Mouse (Mus musculus) ES-Bruce4 (cell line): ENCODE data around the gene Zfp654.

Experiments
- CTCF ChIP-seq: IDR thresholded peaks from one replicate; pipeline ENCODE4 v1.8.1; 2011; ENCODE audit warnings: low read depth, low read length
- EP300 ChIP-seq: IDR thresholded peaks from 2 replicates; pipeline ENCODE4 v1.6.1; 2011; ENCODE audit warnings: low read depth, low read length; ENCODE audit not compliant: insufficient read depth
- POLR2A ChIP-seq: IDR thresholded peaks from one replicate; pipeline ENCODE4 v1.8.1; 2011; ENCODE audit warnings: low read length; ENCODE audit not compliant: insufficient read depth

GRCm38 (mm10) chr16:64835996-64836545 is 15.4 kb downstream of the Zfp654 start:
- TF ChIP-seq EP300 (no peak), CTCF (no peak), POLR2A (no peak)
